Mouse (Mus musculus) embryonic facial prominence, embryonic 12.5 days (tissue): ENCODE data around the gene Galnt18. TPM values are rescaled to one million over a fixed set of nuclear protein-coding genes. Genes with fewer than 3 reads are reported as not detected.

ENCODE experiments used
- ATAC-seq: fragments of 200-750 bp; cut with Nextera tagmentation; 2 replicates; pipeline ENCODE4 v1.8.0; 2017; ENCODE audit not compliant: insufficient number of reproducible peaks, insufficient read depth, low FRiP score, low TSS enrichment
- H3K27ac ChIP-seq: fragments of 300-500 bp; sonication (generic); 2 replicates; pipeline ENCODE4 v1.5.1; 2016; ENCODE audit warnings: mild to moderate bottlenecking
- H3K27me3 ChIP-seq: fragments of 300-500 bp; sonication (generic); 2 replicates; pipeline ENCODE4 v1.6.1; 2016; ENCODE audit warnings: mild to moderate bottlenecking, moderate library complexity
- H3K36me3 ChIP-seq: fragments of 300-500 bp; sonication (generic); 2 replicates; pipeline ENCODE4 v1.6.1; 2016; ENCODE audit warnings: mild to moderate bottlenecking
- H3K4me1 ChIP-seq: fragments of 300-500 bp; sonication (generic); 2 replicates; pipeline ENCODE4 v1.6.1; 2016
- H3K4me2 ChIP-seq: fragments of 300-500 bp; sonication (generic); replicated peaks from 2 replicates; pipeline ENCODE4 v1.6.1; 2016; ENCODE audit warnings: mild to moderate bottlenecking, moderate library complexity
- H3K4me3 ChIP-seq: fragments of 300-500 bp; sonication (generic); 2 replicates; pipeline ENCODE4 v1.5.1; 2016; ENCODE audit warnings: mild to moderate bottlenecking
- H3K9ac ChIP-seq: fragments of 300-500 bp; sonication (generic); 2 replicates; pipeline ENCODE4 v1.6.1; 2016; ENCODE audit warnings: mild to moderate bottlenecking, moderate library complexity
- H3K9me3 ChIP-seq: fragments of 300-500 bp; sonication (generic); 2 replicates; pipeline ENCODE4 v1.6.1; 2016; ENCODE audit warnings: mild to moderate bottlenecking, moderate library complexity
- WGBS: fragments of 180-500 bp; shearing (Covaris S2); methylation state at CpG from one replicate; pipeline ENCODE4 v1.1.7; 2016; 5-methylcytosine and 5-hydroxymethylcytosine counted together
- polyA plus RNA-seq: library from polyadenylated mRNA; unstranded; fragments of >200 nt; fragmentation: Nextera tagmentation; extraction: Ambion mirVana; gene quantifications from 2 replicates; pipeline ENCODE4 v1.2.1, GENCODE M21; 2016

Galnt18 gene
- polyA plus RNA-seq, 1 experiment from 2014 or later = 12.6 TPM

- H3K4me3 ChIP-seq = no peak overlapping the region
- no peak overlapping the region for H3K9ac ChIP-seq
- H3K4me2 ChIP-seq = no peak overlapping the region
- H3K27ac ChIP-seq = no peak overlapping the region
- no peaks in the 10 kb centered on the region for H3K27me3 ChIP-seq
- H3K4me1 ChIP-seq = 0 out of 2 replicates have a peak, but pooled peaks cover 3% of the 10 kb centered on the region
- WGBS = 62% methylated on average over 4 of the region's 4 CpGs
- H3K9me3 ChIP-seq = no peaks in the 10 kb centered on the region
- no peaks in the 10 kb centered on the region for H3K36me3 ChIP-seq
- no peak for ATAC-seq
These were observed 191.4 kb downstream of the Galnt18 start for GRCm38 (mm10) chr7:111588291-111588781.

- no peaks in the 10 kb centered on the region for H3K36me3 ChIP-seq
- H3K4me1 ChIP-seq = no peaks in the 10 kb centered on the region
- ATAC-seq = no peak
- no peak overlapping the region for H3K9ac ChIP-seq
- no peaks in the 10 kb centered on the region for H3K27me3 ChIP-seq
- no peaks in the 10 kb centered on the region for H3K9me3 ChIP-seq
- H3K4me3 ChIP-seq = no peak overlapping the region
- no peak overlapping the region for H3K27ac ChIP-seq
- WGBS = 69% methylated on average over 6 of the region's 6 CpGs
- H3K4me2 ChIP-seq = no peak overlapping the region
These were observed 199.2 kb downstream of the Galnt18 start for GRCm38 (mm10) chr7:111580547-111580946.

GRCm38 (mm10) chr7:111575096-111575495, 204.7 kb downstream of the Galnt18 start:
- Histone ChIP-seq H3K27ac (no peak overlapping the region), H3K9me3 (no peaks in the 10 kb centered on the region), H3K9ac (no peak overlapping the region), H3K4me2 (no peak overlapping the region), H3K4me3 (no peak overlapping the region), H3K4me1 (no peaks in the 10 kb centered on the region), H3K36me3 (no peaks in the 10 kb centered on the region), H3K27me3 (no peaks in the 10 kb centered on the region)
- ATAC-seq = no peak
- WGBS = 51% methylated on average over 2 of the region's 2 CpGs

- no peak overlapping the region for H3K4me2 ChIP-seq
- ATAC-seq = no peak
- H3K9me3 ChIP-seq = no peaks in the 10 kb centered on the region
- H3K4me3 ChIP-seq = no peak overlapping the region
- H3K9ac ChIP-seq = no peak overlapping the region
- no peak overlapping the region for H3K27ac ChIP-seq
- 94% methylated on average over 2 of the region's 2 CpGs for WGBS
- H3K4me1 ChIP-seq = no peaks in the 10 kb centered on the region
- no peaks in the 10 kb centered on the region for H3K27me3 ChIP-seq
- H3K36me3 ChIP-seq = no peaks in the 10 kb centered on the region
These were observed 207.4 kb downstream of the Galnt18 start for GRCm38 (mm10) chr7:111572336-111572735.

- no peaks in the 10 kb centered on the region for H3K9me3 ChIP-seq
- H3K4me1 ChIP-seq = no peaks in the 10 kb centered on the region
- no peak overlapping the region for H3K9ac ChIP-seq
- H3K27me3 ChIP-seq = no peaks in the 10 kb centered on the region
- H3K27ac ChIP-seq = no peak overlapping the region
- no peak for ATAC-seq
- no peak overlapping the region for H3K4me2 ChIP-seq
- no peak overlapping the region for H3K4me3 ChIP-seq
- H3K36me3 ChIP-seq = no peaks in the 10 kb centered on the region
- 83% methylated on average over 6 of the region's 6 CpGs for whole genome bisulfite sequencing
These were observed 212.9 kb downstream of the Galnt18 start for GRCm38 (mm10) chr7:111566838-111567237.

- ATAC-seq = no peak
- Histone ChIP-seq H3K27me3 (no peaks in the 10 kb centered on the region), H3K9me3 (0 out of 2 replicates have a peak, but pooled peaks cover 4% of the 10 kb centered on the region), H3K4me3 (no peak overlapping the region), H3K9ac (no peak overlapping the region), H3K4me2 (no peak overlapping the region), H3K27ac (no peak overlapping the region), H3K4me1 (no peaks in the 10 kb centered on the region), H3K36me3 (no peaks in the 10 kb centered on the region)
- 75% methylated on average over 9 of the region's 9 CpGs for whole genome bisulfite sequencing
These were observed 216.3 kb downstream of the Galnt18 start for GRCm38 (mm10) chr7:111563316-111564110.

- Histone ChIP-seq H3K9me3 (0 out of 2 replicates have a peak, but pooled peaks cover 4% of the 10 kb centered on the region), H3K36me3 (no peaks in the 10 kb centered on the region), H3K9ac (no peak overlapping the region), H3K4me1 (no peaks in the 10 kb centered on the region), H3K27me3 (no peaks in the 10 kb centered on the region), H3K4me3 (no peak overlapping the region), H3K27ac (no peak overlapping the region), H3K4me2 (no peak overlapping the region)
- 73% methylated on average over 3 of the region's 3 CpGs for whole genome bisulfite sequencing
- no peak for ATAC-seq
These were observed 219.7 kb downstream of the Galnt18 start for GRCm38 (mm10) chr7:111560097-111560496.

GRCm38 (mm10) chr7:111559011-111559410, 220.8 kb downstream of the Galnt18 start:
- H3K4me3 ChIP-seq = no peak overlapping the region
- H3K4me2 ChIP-seq = no peak overlapping the region
- H3K9ac ChIP-seq = no peak overlapping the region
- no peak overlapping the region for H3K27ac ChIP-seq
- no peak for ATAC-seq
- H3K27me3 ChIP-seq = no peaks in the 10 kb centered on the region
- H3K36me3 ChIP-seq = no peaks in the 10 kb centered on the region
- H3K9me3 ChIP-seq = 0 out of 2 replicates have a peak, but pooled peaks cover 4% of the 10 kb centered on the region
- H3K4me1 ChIP-seq = no peaks in the 10 kb centered on the region
- 43% methylated on average over 3 of the region's 3 CpGs for WGBS

GRCm38 (mm10) chr7:111550987-111551386, 228.8 kb downstream of the Galnt18 start:
- Histone ChIP-seq H3K4me1 (no peaks in the 10 kb centered on the region), H3K4me3 (no peak overlapping the region), H3K27me3 (no peaks in the 10 kb centered on the region), H3K36me3 (no peaks in the 10 kb centered on the region), H3K9ac (no peak overlapping the region), H3K4me2 (no peak overlapping the region), H3K27ac (no peak overlapping the region), H3K9me3 (no peaks in the 10 kb centered on the region)
- no peak for ATAC-seq
- 96% methylated on average over 1 of the region's 1 CpGs for WGBS

- Histone ChIP-seq H3K27me3 (no peaks in the 10 kb centered on the region), H3K9ac (no peak overlapping the region), H3K36me3 (no peaks in the 10 kb centered on the region), H3K4me3 (no peak overlapping the region), H3K9me3 (no peaks in the 10 kb centered on the region), H3K27ac (no peak overlapping the region), H3K4me2 (no peak overlapping the region), H3K4me1 (no peaks in the 10 kb centered on the region)
- ATAC-seq = no peak
- WGBS = 74% methylated on average over 10 of the region's 10 CpGs
These were observed 232.7 kb downstream of the Galnt18 start for GRCm38 (mm10) chr7:111547069-111547468.

- Histone ChIP-seq H3K9me3 (no peaks in the 10 kb centered on the region), H3K4me2 (no peak overlapping the region), H3K4me3 (no peak overlapping the region), H3K9ac (no peak overlapping the region), H3K27me3 (no peaks in the 10 kb centered on the region), H3K27ac (no peak overlapping the region), H3K4me1 (no peaks in the 10 kb centered on the region), H3K36me3 (no peaks in the 10 kb centered on the region)
- no peak for ATAC-seq
- 73% methylated on average over 1 of the region's 1 CpGs for WGBS
These were observed 234.2 kb downstream of the Galnt18 start for GRCm38 (mm10) chr7:111545614-111546013.

GRCm38 (mm10) chr7:111537946-111538345, 241.8 kb downstream of the Galnt18 start:
- Histone ChIP-seq H3K4me3 (no peak overlapping the region), H3K4me1 (no peaks in the 10 kb centered on the region), H3K4me2 (no peak overlapping the region), H3K9ac (no peak overlapping the region), H3K36me3 (no peaks in the 10 kb centered on the region), H3K27me3 (no peaks in the 10 kb centered on the region), H3K27ac (no peak overlapping the region), H3K9me3 (no peaks in the 10 kb centered on the region)
- ATAC-seq = no peak
- 88% methylated on average over 6 of the region's 6 CpGs for WGBS
